Mouse (Mus musculus): Measurements from ENCODE around the gene Nebl. TPM values are rescaled to one million over a fixed set of nuclear protein-coding genes. Genes with fewer than 3 reads are reported as not detected.
A peak's percentile ranks its signal among the peaks of the same experiment; 100 is the strongest.

Nebl gene
- polyA plus RNA-seq, 1 experiment from 2014 or later, result 2.7 TPM

GRCm38 (mm10) chr2:17610259-17610658, 121.0 kb downstream of the Nebl start:
- ATAC-seq (ENCODE audit: low FRiP score) (peak; percentile 81), DNase-seq (ENCODE audit: low spot score, missing footprints) (peak; percentile 92)
- H3K9me3 ChIP-seq (ENCODE audit: control insufficient read depth, low read length), result no peaks in the 10 kb centered on the region
- H3K27me3 ChIP-seq (ENCODE audit: control insufficient read depth, insufficient read depth, low read length), result peaks cover 2% of the 10 kb centered on the region; the same call in 1 of the 2 replicates
- no peaks in the 10 kb centered on the region for H3K36me3 ChIP-seq (ENCODE audit: control insufficient read depth, insufficient read depth, low read length)
- H3K4me1 ChIP-seq (ENCODE audit: control insufficient read depth, insufficient read depth, low read length), result peaks cover 7% of the 10 kb centered on the region
- H3K4me3 ChIP-seq (ENCODE audit: low read depth, low read length), result no peak overlapping the region
- H3K27ac ChIP-seq (ENCODE audit: low read depth, low read length), result no peak overlapping the region
- H3K9ac ChIP-seq (ENCODE audit: low read length), result no peak overlapping the region
- no peak overlapping the region for H3K4me2 ChIP-seq
- WGBS, result 29% methylated on average over 3 of the region's 3 CpGs

- H3K9ac ChIP-seq (ENCODE audit: low read length), result no peak overlapping the region
- H3K4me3 ChIP-seq (ENCODE audit: low read depth, low read length), result no peak overlapping the region
- H3K9me3 ChIP-seq (ENCODE audit: control insufficient read depth, low read length), result no peaks in the 10 kb centered on the region
- peaks cover 21% of the 10 kb centered on the region for H3K27me3 ChIP-seq (ENCODE audit: control insufficient read depth, insufficient read depth, low read length)
- DNase-seq (ENCODE audit: low spot score, missing footprints) (peak; percentile 64), ATAC-seq (ENCODE audit: low FRiP score) (no peak)
- no peak overlapping the region for H3K4me2 ChIP-seq
- 67% methylated on average over 4 of the region's 4 CpGs for WGBS
- H3K36me3 ChIP-seq (ENCODE audit: control insufficient read depth, insufficient read depth, low read length), result no peaks in the 10 kb centered on the region
- H3K27ac ChIP-seq (ENCODE audit: low read depth, low read length), result no peak overlapping the region
- no peaks in the 10 kb centered on the region for H3K4me1 ChIP-seq (ENCODE audit: control insufficient read depth, insufficient read depth, low read length)
Observed at GRCm38 (mm10) chr2:17603573-17603972, 127.7 kb downstream of the Nebl start.

- no peak for ATAC-seq (ENCODE audit: low FRiP score)
Observed at GRCm38 (mm10) chr2:17600652-17601051, 130.6 kb downstream of the Nebl start.

GRCm38 (mm10) chr2:17599860-17600259, 131.4 kb downstream of the Nebl start:
- 11% methylated on average over 4 of the region's 4 CpGs for WGBS
- Histone ChIP-seq H3K4me2 (no peak overlapping the region), H3K4me1 (ENCODE audit: control insufficient read depth, insufficient read depth, low read length) (no peaks in the 10 kb centered on the region), H3K9ac (ENCODE audit: low read length) (no peak overlapping the region), H3K9me3 (ENCODE audit: control insufficient read depth, low read length) (no peaks in the 10 kb centered on the region), H3K27ac (ENCODE audit: low read depth, low read length) (no peak overlapping the region), H3K36me3 (ENCODE audit: control insufficient read depth, insufficient read depth, low read length) (no peaks in the 10 kb centered on the region), H3K4me3 (ENCODE audit: low read depth, low read length) (no peak overlapping the region), H3K27me3 (ENCODE audit: control insufficient read depth, insufficient read depth, low read length) (peaks cover 30% of the 10 kb centered on the region)
- peak; percentile 79 for ATAC-seq (ENCODE audit: low FRiP score)
- DNase-seq (ENCODE audit: low spot score, missing footprints), result peak; percentile 92

More at GRCm38 (mm10) chr2:17600652-17601051, 130.6 kb downstream of the Nebl start:
- no peak overlapping the region for H3K4me2 ChIP-seq
- H3K4me1 ChIP-seq (ENCODE audit: control insufficient read depth, insufficient read depth, low read length), result no peaks in the 10 kb centered on the region
- WGBS, result 77% methylated on average over 2 of the region's 2 CpGs
- no peak overlapping the region for H3K9ac ChIP-seq (ENCODE audit: low read length)
- H3K36me3 ChIP-seq (ENCODE audit: control insufficient read depth, insufficient read depth, low read length), result no peaks in the 10 kb centered on the region
- no peak overlapping the region for H3K4me3 ChIP-seq (ENCODE audit: low read depth, low read length)
- peaks cover 31% of the 10 kb centered on the region for H3K27me3 ChIP-seq (ENCODE audit: control insufficient read depth, insufficient read depth, low read length)
- no peak overlapping the region for H3K27ac ChIP-seq (ENCODE audit: low read depth, low read length)
- H3K9me3 ChIP-seq (ENCODE audit: control insufficient read depth, low read length), result no peaks in the 10 kb centered on the region
- DNase-seq (ENCODE audit: low spot score, missing footprints), result peak; percentile 65

GRCm38 (mm10) chr2:17597932-17598331, 133.3 kb downstream of the Nebl start:
- WGBS, result 47% methylated on average over 2 of the region's 2 CpGs
- H3K27me3 ChIP-seq (ENCODE audit: control insufficient read depth, insufficient read depth, low read length), result peaks cover 23% of the 10 kb centered on the region
- H3K9me3 ChIP-seq (ENCODE audit: control insufficient read depth, low read length), result no peaks in the 10 kb centered on the region; the same call in 1 of the 2 replicates
- H3K4me1 ChIP-seq (ENCODE audit: control insufficient read depth, insufficient read depth, low read length), result no peaks in the 10 kb centered on the region
- peak; percentile 41 for DNase-seq (ENCODE audit: low spot score, missing footprints)
- no peaks in the 10 kb centered on the region for H3K36me3 ChIP-seq (ENCODE audit: control insufficient read depth, insufficient read depth, low read length)
- no peak overlapping the region for H3K9ac ChIP-seq (ENCODE audit: low read length)
- no peak for ATAC-seq (ENCODE audit: low FRiP score)
- no peak overlapping the region for H3K4me2 ChIP-seq
- H3K27ac ChIP-seq (ENCODE audit: low read depth, low read length), result no peak overlapping the region
- no peak overlapping the region for H3K4me3 ChIP-seq (ENCODE audit: low read depth, low read length)

- no peak overlapping the region for H3K4me2 ChIP-seq
- no peaks in the 10 kb centered on the region for H3K4me1 ChIP-seq (ENCODE audit: control insufficient read depth, insufficient read depth, low read length)
- H3K27me3 ChIP-seq (ENCODE audit: control insufficient read depth, insufficient read depth, low read length), result no peaks in the 10 kb centered on the region; the same call in 1 of the 2 replicates
- ATAC-seq (ENCODE audit: low FRiP score) (no peak), DNase-seq (ENCODE audit: low spot score, missing footprints) (peak; percentile 64)
- no peak overlapping the region for H3K9ac ChIP-seq (ENCODE audit: low read length)
- no peaks in the 10 kb centered on the region for H3K36me3 ChIP-seq (ENCODE audit: control insufficient read depth, insufficient read depth, low read length)
- H3K27ac ChIP-seq (ENCODE audit: low read depth, low read length), result no peak overlapping the region
- no peak overlapping the region for H3K4me3 ChIP-seq (ENCODE audit: low read depth, low read length)
- no peaks in the 10 kb centered on the region; the same call in 1 of the 2 replicates for H3K9me3 ChIP-seq (ENCODE audit: control insufficient read depth, low read length)
- 90% methylated on average over 3 of the region's 3 CpGs for WGBS
Observed at GRCm38 (mm10) chr2:17589669-17590068, 141.6 kb downstream of the Nebl start.

GRCm38 (mm10) chr2:17585329-17585992, 145.8 kb downstream of the Nebl start:
- no peaks in the 10 kb centered on the region for H3K36me3 ChIP-seq (ENCODE audit: control insufficient read depth, insufficient read depth, low read length)
- H3K4me1 ChIP-seq (ENCODE audit: control insufficient read depth, insufficient read depth, low read length), result no peaks in the 10 kb centered on the region
- no peak overlapping the region for H3K4me2 ChIP-seq
- H3K9me3 ChIP-seq (ENCODE audit: control insufficient read depth, low read length), result no peaks in the 10 kb centered on the region
- DNase-seq (ENCODE audit: low spot score, missing footprints) (peak; percentile 41), ATAC-seq (ENCODE audit: low FRiP score) (no peak)
- H3K9ac ChIP-seq (ENCODE audit: low read length), result no peak overlapping the region
- WGBS, result 90% methylated on average over 6 of the region's 6 CpGs
- no peak overlapping the region for H3K27ac ChIP-seq (ENCODE audit: low read depth, low read length)
- no peak overlapping the region for H3K4me3 ChIP-seq (ENCODE audit: low read depth, low read length)
- no peaks in the 10 kb centered on the region for H3K27me3 ChIP-seq (ENCODE audit: control insufficient read depth, insufficient read depth, low read length)

- Histone ChIP-seq H3K9ac (ENCODE audit: low read length) (no peak overlapping the region), H3K4me1 (ENCODE audit: control insufficient read depth, insufficient read depth, low read length) (no peaks in the 10 kb centered on the region), H3K4me3 (ENCODE audit: low read depth, low read length) (no peak overlapping the region), H3K9me3 (ENCODE audit: control insufficient read depth, low read length) (no peaks in the 10 kb centered on the region), H3K36me3 (ENCODE audit: control insufficient read depth, insufficient read depth, low read length) (no peaks in the 10 kb centered on the region), H3K4me2 (no peak overlapping the region), H3K27me3 (ENCODE audit: control insufficient read depth, insufficient read depth, low read length) (no peaks in the 10 kb centered on the region), H3K27ac (ENCODE audit: low read depth, low read length) (no peak overlapping the region)
- DNase-seq (ENCODE audit: low spot score, missing footprints) (peak; percentile 54), ATAC-seq (ENCODE audit: low FRiP score) (no peak)
- WGBS, result 61% methylated on average over 3 of the region's 3 CpGs
Observed at GRCm38 (mm10) chr2:17575648-17576047, 155.6 kb downstream of the Nebl start.

- ATAC-seq (ENCODE audit: low FRiP score) (no peak), DNase-seq (ENCODE audit: low spot score, missing footprints) (peak; percentile 47)
- Histone ChIP-seq H3K27ac (ENCODE audit: low read depth, low read length) (no peak overlapping the region), H3K9me3 (ENCODE audit: control insufficient read depth, low read length) (no peaks in the 10 kb centered on the region), H3K9ac (ENCODE audit: low read length) (no peak overlapping the region), H3K36me3 (ENCODE audit: control insufficient read depth, insufficient read depth, low read length) (no peaks in the 10 kb centered on the region), H3K4me2 (no peak overlapping the region), H3K4me1 (ENCODE audit: control insufficient read depth, insufficient read depth, low read length) (no peaks in the 10 kb centered on the region), H3K4me3 (ENCODE audit: low read depth, low read length) (no peak overlapping the region), H3K27me3 (ENCODE audit: control insufficient read depth, insufficient read depth, low read length) (no peaks in the 10 kb centered on the region)
- 70% methylated on average over 2 of the region's 2 CpGs for WGBS
Observed at GRCm38 (mm10) chr2:17571716-17572115, 159.5 kb downstream of the Nebl start.
